Mouse (Mus musculus): ENCODE measurements around the gene Rhox2f. TPM values are rescaled to one million over a fixed set of nuclear protein-coding genes. Genes with fewer than 3 reads are reported as not detected.
"Not testable (repeated sequence)": the region's sequence is repeated elsewhere in the genome, so short reads cannot be mapped to it uniquely, and the experiment has no call there.

Rhox2f gene
- not detected for polyA plus RNA-seq (2017; shearing (Covaris generic))

DNA sequence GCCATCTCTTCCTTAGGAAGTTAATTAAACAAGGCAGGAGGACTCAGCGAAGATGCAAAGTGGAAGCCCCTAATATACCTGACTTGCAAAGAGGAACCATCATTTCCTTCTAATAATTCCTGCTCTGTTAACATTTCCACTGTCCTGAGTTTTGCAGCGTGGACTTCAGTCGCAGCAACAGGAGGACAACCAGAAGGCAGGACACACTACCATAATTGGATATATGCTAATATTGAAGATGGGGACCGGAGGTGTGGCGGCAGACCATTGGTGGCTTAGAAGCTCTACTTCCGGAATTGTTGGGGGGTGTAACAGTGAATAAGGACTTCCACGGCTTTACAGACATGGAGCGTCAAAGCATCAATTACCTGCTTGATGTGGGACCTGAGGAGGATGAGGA lies at the start of gene Rhox2f:
TSS of gene Rhox2f (plus strand) at position 301 of the 400 bp plus-strand sequence.
- not testable (repeated sequence) for ATAC-seq

GRCm38 (mm10) chrX:37530152-37530551 lies 41.1 kb upstream of the Rhox2f start, which contains the start of gene Rhox2e:
TSS of gene Rhox2e (plus strand) at chrX:37530452.
- ATAC-seq: not testable (repeated sequence)

- not testable (repeated sequence) for ATAC-seq
These were observed 29.5 kb upstream of the Rhox2f start, which contains the start of gene Rhox3e for GRCm38 (mm10) chrX:37541719-37542118. TSS of gene Rhox3e (plus strand) at chrX:37542019.

- ATAC-seq: not testable (repeated sequence)
These were observed 14.1 kb upstream of the Rhox2f start, which contains the start of gene Rhox4e for GRCm38 (mm10) chrX:37557112-37557511. TSS of gene Rhox4e (plus strand) at chrX:37557412.

GRCm38 (mm10) chrX:37572638-37573037 lies 1.4 kb downstream of the Rhox2f start:
- ATAC-seq: not testable (repeated sequence)

GRCm38 (mm10) chrX:37580692-37581091 lies 9.5 kb downstream of the Rhox2f start, which contains the start of gene Rhox3f:
TSS of gene Rhox3f (plus strand) at chrX:37580992.
- not testable (repeated sequence) for ATAC-seq

DNA sequence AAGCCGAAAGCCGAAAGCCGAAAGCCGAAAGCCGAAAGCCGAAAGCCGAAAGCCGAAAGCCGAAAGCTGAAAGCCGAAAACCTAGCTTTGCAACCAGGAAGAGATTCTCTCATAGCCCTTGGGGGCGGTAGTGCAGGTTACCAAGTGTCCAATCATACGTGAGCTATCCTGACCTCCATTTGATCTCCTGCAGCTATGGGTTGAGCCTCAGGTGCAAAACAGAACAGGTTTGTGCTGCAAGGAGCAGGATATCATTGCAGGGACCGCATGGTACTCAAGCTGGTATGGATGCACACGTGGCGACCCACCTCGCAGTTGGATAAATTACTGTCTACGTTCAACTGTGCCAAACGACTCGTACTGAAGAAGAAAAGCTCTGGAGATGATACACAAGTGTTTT lies 36.4 kb downstream of the Rhox2f start, which contains the start of gene Rhox4f:
TSS of gene Rhox4f (minus strand) at position 101 of the 400 bp plus-strand sequence.
- ATAC-seq: not testable (repeated sequence)

Other genes with a start within 250 kb of the Rhox2f start
- gene Rhox3a2, start 191.4 kb upstream of the Rhox2f start, polyA plus RNA-seq (2017; shearing (Covaris generic)): not detected
- gene Rhox4a2, start 180.6 kb upstream of the Rhox2f start, polyA plus RNA-seq (2017; shearing (Covaris generic)): not detected
- not detected for gene Rhox2b, start 159.3 kb upstream of the Rhox2f start, polyA plus RNA-seq (2017; shearing (Covaris generic))
- under 1 TPM in 1 of 2 experiments, not detected in 1; 0.33 TPM for gene Rhox4b, start 138.9 kb upstream of the Rhox2f start, polyA plus RNA-seq (2017; shearing (Covaris generic))
- not detected for gene Rhox2c, start 117.7 kb upstream of the Rhox2f start, polyA plus RNA-seq (2017; shearing (Covaris generic))
- not detected for gene Rhox3c, start 112.8 kb upstream of the Rhox2f start, polyA plus RNA-seq (2017; shearing (Covaris generic))
- not detected for gene Rhox4c, start 91.1 kb upstream of the Rhox2f start, polyA plus RNA-seq (2017; shearing (Covaris generic))
- gene Rhox2d, start 78.0 kb upstream of the Rhox2f start, polyA plus RNA-seq (2017; shearing (Covaris generic)): not detected
- gene Rhox4d, start 57.0 kb upstream of the Rhox2f start, polyA plus RNA-seq (2017; shearing (Covaris generic)): under 1 TPM in 1 of 2 experiments, not detected in 1; 0.27 TPM
- not detected for gene Rhox2e, start 41.0 kb upstream of the Rhox2f start, polyA plus RNA-seq (2017; shearing (Covaris generic))
- not detected for gene Rhox3e, start 29.4 kb upstream of the Rhox2f start, polyA plus RNA-seq (2017; shearing (Covaris generic))
- gene Rhox4e, start 14.0 kb upstream of the Rhox2f start, polyA plus RNA-seq (2017; shearing (Covaris generic)): not detected
- not detected for gene Rhox3f, start 9.6 kb downstream of the Rhox2f start, polyA plus RNA-seq (2017; shearing (Covaris generic))
- gene Rhox4f, start 36.3 kb downstream of the Rhox2f start, polyA plus RNA-seq (2017; shearing (Covaris generic)): under 1 TPM in 1 of 2 experiments, not detected in 1; 0.45 TPM
- not detected for gene Rhox3g, start 57.2 kb downstream of the Rhox2f start, polyA plus RNA-seq (2017; shearing (Covaris generic))
- not detected for gene Rhox2g, start 72.1 kb downstream of the Rhox2f start, polyA plus RNA-seq (2017; shearing (Covaris generic))
- not detected for gene Rhox4g, start 79.9 kb downstream of the Rhox2f start, polyA plus RNA-seq (2017; shearing (Covaris generic))
- not detected for gene Rhox3h, start 97.4 kb downstream of the Rhox2f start, polyA plus RNA-seq (2017; shearing (Covaris generic))
- not detected for gene Rhox2h, start 101.9 kb downstream of the Rhox2f start, polyA plus RNA-seq (2017; shearing (Covaris generic))
- not detected for gene Rhox5, start 233.4 kb downstream of the Rhox2f start, polyA plus RNA-seq (2017; shearing (Covaris generic))